Mouse (Mus musculus) gastrocnemius, postnatal 10 days (tissue): ENCODE data around the gene Usp38. TPM values are rescaled to one million over a fixed set of nuclear protein-coding genes. Genes with fewer than 3 reads are reported as not detected.
"Not testable (repeated sequence)": the region's sequence is repeated elsewhere in the genome, so short reads cannot be mapped to it uniquely, and the experiment has no call there.

ENCODE experiments used
- DNase-seq: peaks from one replicate; pipeline ENCODE4 v3.0.0; 2021; ENCODE audit warnings: mixed read lengths
- long read RNA-seq, 2 experiments: library from polyadenylated mRNA; stranded (forward); transcript quantifications; one replicate each; pipeline ENCODE4 v2.0.0; 2021
- total RNA-seq, 2 experiments: library from RNA; stranded (reverse); gene quantifications; 2 replicates each; pipeline ENCODE4 v1.2.3; 2021

The Usp38 gene
- total RNA-seq: 10 to 100 TPM; 18.0 to 20.3 TPM
- long read RNA-seq, experiment 1, full-length matches to known transcripts: 48 of 50 reads
- long read RNA-seq, experiment 1, partial matches to known transcripts: 0 of 50 reads
- long read RNA-seq, experiment 1, other reads (novel, unspliced or antisense): 2 of 50 reads
- long read RNA-seq, experiment 2, full-length matches to known transcripts: 37 of 38 reads
- long read RNA-seq, experiment 2, partial matches to known transcripts: 0 of 38 reads
- long read RNA-seq, experiment 2, other reads (novel, unspliced or antisense): 1 of 38 reads

GRCm38 (mm10) chr8:81014789-81015699 lies at the start of gene Usp38:
Gene Usp38 (minus strand): TSS chr8:81014928.
- peak; percentile 100 for DNase-seq

- no peak for DNase-seq
These were observed 47.8 kb upstream of the Usp38 start for GRCm38 (mm10) chr8:81062566-81062965.

GRCm38 (mm10) chr8:81061950-81062349 lies 47.2 kb upstream of the Usp38 start:
- DNase-seq: no peak

- peak; percentile 10 for DNase-seq
These were observed 29.5 kb upstream of the Usp38 start for GRCm38 (mm10) chr8:81044201-81044600.

- DNase-seq: no peak
These were observed 13.3 kb upstream of the Usp38 start for GRCm38 (mm10) chr8:81027991-81028390.

- DNase-seq: not testable (repeated sequence)
These were observed 2.8 kb upstream of the Usp38 start for GRCm38 (mm10) chr8:81017548-81017947.

GRCm38 (mm10) chr8:81013811-81014530 lies 757 bp downstream of the Usp38 start:
- peak; percentile 31 for DNase-seq

- no peak for DNase-seq
These were observed 2.0 kb downstream of the Usp38 start for GRCm38 (mm10) chr8:81012699-81013098.

- no peak for DNase-seq
These were observed 2.6 kb downstream of the Usp38 start for GRCm38 (mm10) chr8:81012031-81012560.

GRCm38 (mm10) chr8:81010386-81010785 lies 4.3 kb downstream of the Usp38 start:
- DNase-seq: no peak

- no peak for DNase-seq
These were observed 9.6 kb downstream of the Usp38 start for GRCm38 (mm10) chr8:81005114-81005513.

- DNase-seq: no peak
These were observed 18.1 kb downstream of the Usp38 start for GRCm38 (mm10) chr8:80996632-80997031.

GRCm38 (mm10) chr8:80991937-80992336 lies 22.8 kb downstream of the Usp38 start:
- DNase-seq: no peak

- no peak for DNase-seq
These were observed 31.9 kb downstream of the Usp38 start for GRCm38 (mm10) chr8:80982829-80983228.

GRCm38 (mm10) chr8:80981696-80982095 lies 33.0 kb downstream of the Usp38 start:
- no peak for DNase-seq

- no peak for DNase-seq
These were observed 34.7 kb downstream of the Usp38 start for GRCm38 (mm10) chr8:80980063-80980462.

GRCm38 (mm10) chr8:80977231-80977630 lies 37.5 kb downstream of the Usp38 start:
- no peak for DNase-seq

GRCm38 (mm10) chr8:80971150-80971549 lies 43.6 kb downstream of the Usp38 start:
- no peak for DNase-seq

- DNase-seq: no peak
These were observed 44.6 kb downstream of the Usp38 start for GRCm38 (mm10) chr8:80970000-80970685.

GRCm38 (mm10) chr8:80969423-80969822 lies 45.3 kb downstream of the Usp38 start:
- DNase-seq: no peak

- no peak for DNase-seq
These were observed 51.6 kb downstream of the Usp38 start for GRCm38 (mm10) chr8:80963095-80963494.

- DNase-seq: no peak
These were observed 52.1 kb downstream of the Usp38 start for GRCm38 (mm10) chr8:80962592-80962983.
